Mouse (Mus musculus) kidney, adult 2 months (tissue): Measurements from ENCODE around the gene Rras2.

ENCODE experiments used
- CTCF ChIP-seq: fragments of 200-500 bp; conservative IDR thresholded peaks from 2 replicates; pipeline ENCODE4 v1.5.1; 2011; ENCODE audit warnings: low read depth, mild to moderate bottlenecking, control low read depth, low read length, moderate library complexity, mixed read lengths; ENCODE audit not compliant: insufficient read depth, insufficient read length
- POLR2A ChIP-seq: fragments of 200-500 bp; IDR thresholded peaks from one replicate; pipeline ENCODE4 v1.6.1; 2011; ENCODE audit warnings: low read depth, low read length, control low read depth

DNA sequence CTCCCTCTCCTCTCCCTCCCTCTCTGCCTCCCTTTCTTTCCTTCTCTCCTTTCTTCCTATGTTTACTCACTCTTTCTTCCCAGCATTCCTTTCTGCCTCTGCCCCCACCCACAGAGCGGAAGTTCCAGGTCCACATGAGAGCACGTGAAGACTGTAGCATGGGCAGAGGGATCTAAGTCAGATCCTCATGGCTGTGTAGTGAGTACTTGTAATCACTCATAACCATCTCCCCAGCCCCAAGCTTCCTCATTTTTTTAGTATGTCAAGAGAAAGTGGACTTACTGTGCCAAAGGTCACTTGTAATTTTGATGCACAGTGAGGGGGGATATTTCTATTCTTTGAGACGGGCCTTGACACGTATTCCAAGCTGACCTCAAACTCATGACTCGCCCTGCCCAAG, 45.4 kb upstream of the Rras2 start:
- no peak for TF ChIP-seq CTCF
- no peak for TF ChIP-seq POLR2A
